Mouse (Mus musculus) left cerebral cortex, adult 2 months (tissue): Measurements from ENCODE around the gene Ccdc88b. TPM values are rescaled to one million over a fixed set of nuclear protein-coding genes. Genes with fewer than 3 reads are reported as not detected.

Experiments used
- DNase-seq, 2 experiments: peaks; one replicate each; pipeline ENCODE4 v3.0.0; 2021 to 2022; ENCODE audit warnings: low spot score in 2 of 2, mixed read lengths in 1 of 2; ENCODE audit errors: extremely low spot score in 1 of 2
- H3K27ac ChIP-seq: fragments of 200-600 bp; 2 replicates; pipeline ENCODE4 v1.8.1; 2022
- H3K4me3 ChIP-seq: fragments of 200-600 bp; 2 replicates; pipeline ENCODE4 v1.8.1; 2022
- CTCF ChIP-seq: fragments of 200-600 bp; IDR thresholded peaks from 2 replicates; pipeline ENCODE4 v1.8.1; 2022; ENCODE audit warnings: antibody characterized with exemption, mild to moderate bottlenecking, moderate library complexity
- intact Hi-C: fragments of 180-260 bp; cut with DNase I; formaldehyde crosslinking; loops from one replicate; pipeline ENCODE4 v1.15.1; 2025
- total RNA-seq, 2 experiments: library from RNA; stranded (reverse); gene quantifications; 2 replicates each; pipeline ENCODE4 v1.2.3; 2021

The Ccdc88b gene
- total RNA-seq, 2 experiments from 2014 or later: 2.5 to 3.5 TPM

DNA sequence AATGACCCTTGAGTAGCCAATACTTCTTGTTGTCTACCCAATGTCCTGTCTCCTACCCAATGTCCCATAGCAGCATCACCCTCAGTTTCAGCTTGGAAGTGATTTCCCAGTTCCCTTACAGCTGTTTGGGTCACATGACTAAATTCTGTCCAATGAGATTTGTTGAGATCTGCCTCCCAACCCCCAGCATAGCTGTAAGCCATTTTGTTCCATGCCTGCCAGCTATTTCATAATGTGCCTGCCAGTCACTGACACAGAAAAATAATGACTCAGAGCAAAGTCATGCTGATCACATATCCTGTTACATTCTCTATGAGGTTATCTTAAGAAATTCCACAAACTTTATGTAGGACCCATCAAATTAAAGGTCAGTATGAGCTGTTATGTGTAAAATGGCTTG lies 18.8 kb upstream of the Ccdc88b start:
- H3K27ac ChIP-seq: no peak overlapping the region
- DNase-seq: no peak
- intact Hi-C loops: no loop called here
- no peak overlapping the region for H3K4me3 ChIP-seq
- TF ChIP-seq CTCF: no peak

DNA sequence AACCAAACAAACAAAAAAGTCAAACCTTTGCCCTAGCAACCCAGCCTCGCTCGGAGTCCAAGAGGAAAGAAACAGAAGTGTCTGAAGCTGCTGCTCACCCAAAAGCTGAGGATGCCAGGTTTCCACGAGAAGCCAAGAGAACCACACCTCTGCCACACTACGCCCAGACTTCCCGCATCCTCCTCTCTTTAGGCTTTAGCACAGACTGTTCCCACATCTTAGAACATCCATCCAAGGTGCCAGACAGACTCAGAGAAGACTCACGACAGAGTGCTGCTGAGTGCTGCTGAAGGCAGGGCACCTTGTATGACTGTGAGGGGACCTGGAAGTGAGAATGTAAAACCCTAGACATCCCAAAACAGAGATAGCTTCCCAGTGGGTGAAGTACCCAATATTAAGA lies 17.8 kb upstream of the Ccdc88b start:
- no peak overlapping the region for H3K4me3 ChIP-seq
- no peak for DNase-seq
- H3K27ac ChIP-seq: no peak overlapping the region
- no peak for TF ChIP-seq CTCF
- intact Hi-C loops: no loop called here

DNA sequence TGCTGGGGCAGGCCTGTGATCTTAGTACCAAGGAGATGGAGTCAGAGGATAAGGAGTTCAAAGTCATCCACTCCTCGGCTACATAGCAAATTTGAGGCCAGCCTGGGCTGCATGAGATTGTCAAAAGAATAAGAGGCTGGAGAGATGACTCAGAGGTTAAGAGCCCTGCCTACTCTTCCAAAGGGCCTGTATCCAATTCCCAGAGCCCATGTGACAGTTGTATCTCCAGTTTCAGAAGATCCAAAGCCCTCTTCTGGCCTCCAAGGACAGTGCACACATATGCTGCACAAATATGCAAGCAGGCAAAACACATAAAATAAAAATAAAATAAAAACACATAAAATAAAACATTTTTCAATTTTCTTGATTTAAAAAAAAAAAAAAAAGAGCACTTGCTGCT lies 16.2 kb upstream of the Ccdc88b start:
- intact Hi-C loops: no loop called here
- no peak for DNase-seq
- no peak overlapping the region for H3K4me3 ChIP-seq
- no peak for TF ChIP-seq CTCF
- no peak overlapping the region for H3K27ac ChIP-seq

DNA sequence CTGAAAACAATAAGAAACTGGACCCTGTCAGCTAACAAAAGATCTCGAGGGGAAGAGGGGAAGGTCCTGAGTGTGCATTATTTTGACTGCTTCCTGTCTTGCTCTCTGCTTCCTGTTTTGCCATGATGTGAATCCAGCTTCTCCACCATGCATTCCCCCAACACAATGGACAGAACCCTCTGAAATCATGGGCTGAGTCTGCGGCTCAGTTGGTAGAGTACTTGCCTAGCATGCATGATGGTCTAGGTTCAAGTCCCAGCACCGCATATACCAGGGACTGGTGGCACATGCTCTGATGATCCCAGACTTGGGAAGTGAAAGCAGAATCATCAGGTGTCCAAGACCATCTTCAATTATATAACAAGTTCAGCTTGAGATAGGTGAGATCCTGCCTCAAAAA lies 14.7 kb upstream of the Ccdc88b start:
- DNase-seq: no peak
- H3K4me3 ChIP-seq: no peak overlapping the region
- no peak overlapping the region for H3K27ac ChIP-seq
- TF ChIP-seq CTCF: no peak
- intact Hi-C loops: no loop called here

DNA sequence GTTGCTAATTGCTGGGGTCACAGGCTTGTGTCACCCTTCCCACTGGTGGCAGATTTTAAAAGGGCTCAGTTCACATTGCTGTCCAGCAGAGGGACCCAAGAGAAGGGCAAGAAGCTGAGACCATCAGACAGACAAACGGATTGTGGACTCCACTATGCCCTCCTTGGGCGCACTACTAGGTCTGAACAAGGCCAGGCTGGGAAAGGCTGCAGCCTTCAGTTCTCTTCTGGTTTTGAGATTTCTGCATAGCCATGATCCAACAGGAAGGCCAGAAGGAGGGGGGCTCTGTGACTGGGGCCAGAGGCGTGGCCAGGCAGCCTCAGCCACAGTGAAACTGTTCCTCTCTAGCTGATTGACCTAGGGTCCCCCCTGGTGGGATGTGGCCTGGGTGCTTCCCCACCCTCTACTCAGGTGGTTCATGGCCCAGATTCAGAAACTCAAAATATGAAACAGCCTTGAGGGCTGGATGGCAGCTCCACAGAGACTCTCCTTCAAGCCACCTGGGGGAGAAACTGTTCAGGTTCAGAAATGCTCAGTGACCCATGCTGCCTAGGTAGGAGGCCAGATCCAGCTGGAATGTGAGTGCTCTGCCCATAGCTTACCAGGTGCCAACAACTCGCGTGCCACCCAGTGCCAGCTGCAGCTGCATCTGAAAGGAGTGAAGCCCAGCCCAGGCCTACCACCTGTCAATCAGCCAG lies 13.7 kb upstream of the Ccdc88b start:
- peak; percentile 45 for TF ChIP-seq CTCF
- Histone ChIP-seq H3K4me3 (no peak overlapping the region), H3K27ac (no peak overlapping the region)
- DNase-seq: no peak
- intact Hi-C loops: no loop called here

DNA sequence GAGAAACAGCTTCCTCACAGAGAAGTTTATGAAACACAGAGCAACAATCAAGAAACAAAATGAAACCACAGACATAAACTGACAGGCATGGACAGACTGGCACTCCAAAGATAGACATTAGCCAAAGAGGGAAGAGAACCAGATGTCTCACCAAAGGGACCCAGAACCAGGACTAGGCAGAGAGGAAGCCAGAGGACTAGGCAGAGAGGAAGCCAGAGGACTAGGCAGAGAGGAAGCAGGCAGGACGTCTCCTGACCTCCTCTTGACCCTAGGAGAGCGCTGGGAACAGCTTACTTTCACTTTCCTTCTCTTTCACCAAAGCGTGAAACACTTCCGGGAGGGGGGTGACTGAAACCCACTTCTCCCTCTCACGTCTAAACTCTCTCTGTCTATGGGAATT lies 11.3 kb upstream of the Ccdc88b start:
- TF ChIP-seq CTCF: no peak
- no peak overlapping the region for H3K4me3 ChIP-seq
- DNase-seq: no peak
- intact Hi-C loops: no loop called here
- H3K27ac ChIP-seq: no peak overlapping the region

DNA sequence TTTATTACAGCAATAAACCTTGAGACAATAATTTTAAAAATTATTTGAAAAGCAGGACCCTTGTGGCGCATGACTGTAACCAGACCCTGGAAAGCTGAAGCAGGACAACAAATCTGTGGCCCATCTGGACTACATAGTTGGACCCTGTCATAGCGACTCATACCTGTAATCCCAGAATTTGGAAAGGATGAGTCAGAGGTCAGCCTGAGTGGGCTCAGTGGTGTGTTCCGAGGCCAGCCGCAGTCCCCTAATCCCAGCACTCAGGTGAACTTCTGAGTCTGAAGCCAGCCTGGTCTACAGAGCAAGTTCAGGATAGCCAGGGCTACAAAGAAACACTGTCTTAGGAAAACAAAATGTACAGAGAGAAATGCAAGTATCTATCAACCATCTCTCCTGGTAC lies 3.4 kb upstream of the Ccdc88b start:
- intact Hi-C loops: no loop called here
- no peak for DNase-seq
- Histone ChIP-seq H3K27ac (no peak overlapping the region), H3K4me3 (no peak overlapping the region)
- no peak for TF ChIP-seq CTCF

DNA sequence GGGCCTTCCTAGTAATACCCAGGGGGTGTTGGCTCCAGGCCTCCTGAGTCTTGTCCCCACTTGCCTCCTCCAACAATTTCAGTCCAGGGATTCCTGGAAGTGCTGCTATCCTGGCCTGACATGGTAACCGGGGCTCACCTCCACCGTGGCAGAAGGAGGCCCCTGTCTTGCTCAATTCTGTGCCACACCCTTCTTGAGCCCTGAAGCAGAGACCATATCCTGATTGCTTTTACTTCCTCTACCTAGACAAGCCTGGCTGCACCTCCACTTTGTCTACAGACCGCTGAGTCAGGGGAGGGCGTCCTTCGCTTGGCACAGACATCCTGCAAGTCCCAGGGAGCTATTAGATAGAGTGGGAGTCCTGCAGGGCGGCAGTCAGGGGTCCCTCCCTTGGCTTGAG lies 2.7 kb upstream of the Ccdc88b start:
- Histone ChIP-seq H3K4me3 (no peak overlapping the region), H3K27ac (no peak overlapping the region)
- TF ChIP-seq CTCF: no peak
- DNase-seq: no peak
- intact Hi-C loops: no loop called here

DNA sequence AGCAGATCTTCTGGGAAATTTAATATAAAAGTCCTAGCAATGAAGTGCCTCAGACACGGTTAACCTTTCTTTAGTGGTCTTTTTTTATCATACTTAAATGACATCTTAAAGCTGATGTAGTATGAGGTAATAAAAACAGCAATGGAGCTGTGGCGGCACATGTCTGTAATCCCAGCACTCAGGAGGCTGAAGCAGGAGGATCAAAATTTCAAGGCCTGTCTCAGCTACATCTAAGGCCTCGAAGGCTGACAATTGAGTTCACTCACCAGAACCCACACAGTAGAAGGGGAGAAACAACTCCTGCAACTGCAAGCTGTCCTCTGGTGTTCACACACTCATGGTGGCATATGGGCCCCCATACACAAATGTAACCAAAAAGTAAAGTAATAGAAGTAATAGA lies 2.0 kb upstream of the Ccdc88b start:
- H3K4me3 ChIP-seq: no peak overlapping the region
- no peak for DNase-seq
- intact Hi-C loops: loop anchor here (5.0 kb wide), 1 partner anchor 47 kb away; the partner anchor contains the start of gene Trmt112
- no peak for TF ChIP-seq CTCF
- no peak overlapping the region for H3K27ac ChIP-seq

DNA sequence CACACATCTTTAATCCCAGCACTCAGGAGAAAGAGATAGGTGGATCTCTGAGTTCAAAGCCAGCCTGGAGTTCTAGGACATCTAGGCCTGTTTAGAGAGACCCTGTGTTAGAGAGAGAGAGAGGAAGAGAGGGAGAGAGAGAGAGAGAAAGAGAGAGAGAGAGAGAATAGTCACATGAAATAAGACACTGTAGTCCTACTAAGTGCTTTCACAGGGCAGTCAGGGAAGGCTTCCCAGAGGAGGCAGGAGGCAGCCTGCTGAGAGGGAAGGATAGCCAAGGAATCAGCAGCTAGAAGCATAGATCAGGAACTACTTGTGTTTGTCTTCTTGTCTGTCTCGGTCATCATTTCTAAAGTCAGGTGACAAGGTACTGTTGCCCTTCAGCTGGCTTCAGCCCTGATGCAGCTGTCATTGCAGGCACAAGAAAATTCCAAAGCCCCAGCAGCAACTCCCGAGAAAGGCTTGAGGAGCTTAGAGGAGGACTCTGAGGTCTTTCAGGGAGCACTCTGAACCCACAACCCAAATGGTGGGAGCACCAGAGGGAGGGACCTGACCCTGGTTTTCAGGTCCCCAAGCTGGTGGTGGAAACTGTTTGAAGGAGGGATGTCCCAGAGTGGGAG lies 1.1 kb upstream of the Ccdc88b start:
- TF ChIP-seq CTCF: no peak
- no peak for DNase-seq
- Histone ChIP-seq H3K4me3 (no peak overlapping the region), H3K27ac (no peak overlapping the region)
- intact Hi-C loops: loop anchor here (5.0 kb wide), 1 partner anchor 48 kb away; the partner anchor contains the start of gene Trmt112

DNA sequence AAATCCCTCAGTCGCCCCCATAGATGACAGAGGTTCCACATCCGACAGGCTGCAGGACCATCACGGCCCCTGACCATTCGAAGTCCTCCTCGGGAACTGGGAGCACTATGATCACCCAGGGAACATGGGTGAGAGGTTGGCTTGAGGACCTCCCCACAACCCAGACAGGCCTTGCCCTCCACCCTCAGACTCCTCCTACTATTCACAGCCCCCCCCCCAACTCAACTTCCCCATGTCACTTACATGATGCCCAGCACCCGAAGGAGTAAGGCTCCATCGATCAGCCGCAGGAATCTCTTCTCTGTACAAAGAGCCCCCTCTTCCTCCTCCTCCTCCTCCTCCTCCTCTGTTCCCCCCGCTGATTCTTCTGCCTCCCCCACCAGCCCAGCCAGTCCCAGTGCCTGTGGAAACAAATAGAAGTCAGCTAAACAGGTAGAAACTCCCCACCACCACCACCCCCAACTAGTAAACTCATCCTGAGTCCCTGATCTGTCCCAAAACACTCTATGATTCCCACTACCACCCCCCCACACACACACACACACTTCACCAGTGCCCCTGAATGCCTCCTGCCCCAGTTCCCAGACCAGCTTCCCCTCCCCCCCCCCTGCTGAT lies 513 bp downstream of the Ccdc88b start:
- no peak overlapping the region for H3K27ac ChIP-seq
- no peak overlapping the region for H3K4me3 ChIP-seq
- intact Hi-C loops: loop anchor here (2.0 to 5.0 kb wide), 2 partner anchors 50 to 369 kb away; partner anchors contain the start of gene Trmt112
- no peak for TF ChIP-seq CTCF
- DNase-seq: no peak

DNA sequence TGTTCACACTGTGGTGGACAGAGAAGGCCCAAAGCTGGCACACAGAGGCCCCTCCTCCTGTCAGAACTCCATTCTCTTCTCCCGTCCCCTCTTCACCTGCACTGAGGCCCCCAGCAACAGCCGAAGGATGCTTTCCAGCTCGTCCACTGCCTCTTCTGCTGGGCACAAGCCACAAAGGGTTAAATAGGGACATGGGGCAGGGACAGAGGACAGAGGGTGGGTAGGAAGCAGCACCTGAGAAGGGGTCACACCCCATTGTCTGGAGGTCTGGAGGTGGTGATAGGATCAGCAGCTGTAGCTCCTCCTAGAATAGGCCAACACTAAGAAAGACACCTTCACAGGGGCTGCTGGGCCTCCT lies 1.0 kb downstream of the Ccdc88b start:
- intact Hi-C loops: loop anchor here (2.0 to 5.0 kb wide), 2 partner anchors 50 to 368 kb away; partner anchors contain the start of gene Trmt112
- no peak for DNase-seq
- H3K27ac ChIP-seq: no peak overlapping the region

More for the DNA sequence above, 1.0 kb downstream of the Ccdc88b start:
- TF ChIP-seq CTCF: no peak
- no peak overlapping the region for H3K4me3 ChIP-seq
